Mouse (Mus musculus) activated CD4-positive, CD25-positive, alpha-beta regulatory T cell, adult 4 months (primary cell): Measurements from ENCODE around the gene Cdh12. TPM values are rescaled to one million over a fixed set of nuclear protein-coding genes. Genes with fewer than 3 reads are reported as not detected.
A peak's percentile ranks its signal among the peaks of the same experiment; 100 is the strongest.
"Not testable (repeated sequence)": the region's sequence is repeated elsewhere in the genome, so short reads cannot be mapped to it uniquely, and the experiment has no call there.

Source experiments
- ATAC-seq: one replicate; pipeline ENCODE4 v1.8.0; 2017
- polyA plus RNA-seq, 2 experiments: library from polyadenylated mRNA; unstranded; fragments of 100-300 nt; shearing (Covaris generic); gene quantifications; one replicate each; pipeline ENCODE4 v1.2.1; 2017

Cdh12 gene
- polyA plus RNA-seq, 2 experiments from 2014 or later: 0.13 TPM; not detected in 1

DNA sequence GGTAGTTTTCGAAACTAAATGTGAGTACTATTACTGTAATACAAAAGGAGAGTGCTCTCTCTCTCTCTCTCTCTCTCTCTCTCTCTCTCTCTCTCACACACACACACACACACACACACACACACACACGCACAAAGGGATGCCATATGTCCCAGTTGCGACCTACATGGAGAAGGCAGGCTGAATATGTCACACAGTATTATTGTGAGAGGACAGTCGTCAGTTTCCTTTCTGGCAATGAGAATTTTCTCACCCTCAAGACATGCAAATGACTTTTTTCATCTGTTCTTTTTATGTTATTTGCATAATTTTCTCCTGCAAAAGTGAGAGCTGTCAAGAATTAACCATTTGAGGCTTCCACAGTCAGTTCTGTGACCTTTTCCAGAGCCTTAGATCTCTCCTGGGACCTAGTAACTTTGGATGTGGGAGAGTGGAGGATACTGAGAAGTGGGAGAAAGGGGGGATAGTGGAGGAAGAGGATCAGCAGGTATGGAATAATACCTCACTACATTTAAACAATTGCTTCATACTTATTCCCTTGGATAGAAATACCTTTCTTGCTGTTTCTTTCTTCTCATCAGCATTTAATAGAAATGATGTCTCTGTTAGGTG is 660.9 kb downstream of the Cdh12 start:
- ATAC-seq: no peak

- no peak for ATAC-seq
Observed at GRCm38 (mm10) chr15:21110874-21111603, 662.0 kb downstream of the Cdh12 start.

DNA sequence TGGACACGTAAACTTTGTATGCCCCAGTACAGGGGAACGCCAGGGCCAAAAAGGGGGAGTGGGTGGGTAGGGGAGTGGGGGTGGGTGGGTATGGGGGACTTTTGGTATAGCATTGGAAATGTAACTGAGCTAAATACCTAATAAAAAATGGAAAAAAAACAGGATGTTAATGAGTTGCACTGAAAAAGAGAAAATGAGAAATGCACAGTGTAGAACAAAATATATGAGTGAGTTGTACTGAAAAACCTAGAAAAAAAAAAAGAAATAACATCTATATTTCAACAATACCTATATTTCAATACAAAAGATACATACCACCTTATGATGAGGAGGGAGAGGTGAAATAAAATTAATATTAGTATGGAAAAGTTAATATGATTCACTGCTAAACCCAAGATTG is 665.7 kb downstream of the Cdh12 start:
- ATAC-seq: peak; percentile 66

GRCm38 (mm10) chr15:21130660-21131059 is 681.6 kb downstream of the Cdh12 start:
- ATAC-seq: no peak

DNA sequence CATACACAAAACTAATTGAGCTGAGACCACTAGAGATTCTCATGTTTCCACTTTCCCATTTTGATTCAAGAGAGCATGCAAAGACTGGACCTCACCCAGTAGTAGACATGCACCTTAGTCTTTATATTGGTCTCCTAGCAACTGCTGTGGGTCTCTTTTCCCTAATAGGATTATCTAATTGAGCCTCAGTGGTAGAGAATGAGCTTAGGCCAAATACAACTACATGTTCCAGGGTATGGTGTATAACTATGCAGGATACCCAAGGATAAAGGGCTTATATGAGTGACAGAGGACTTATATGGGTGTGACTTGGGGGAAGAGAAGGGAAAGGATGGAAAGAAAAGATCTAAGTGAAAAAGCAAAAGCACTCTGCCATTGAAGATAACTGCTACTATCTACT is 683.9 kb downstream of the Cdh12 start:
- no peak for ATAC-seq

GRCm38 (mm10) chr15:21146896-21147295 is 697.8 kb downstream of the Cdh12 start:
- no peak for ATAC-seq

DNA sequence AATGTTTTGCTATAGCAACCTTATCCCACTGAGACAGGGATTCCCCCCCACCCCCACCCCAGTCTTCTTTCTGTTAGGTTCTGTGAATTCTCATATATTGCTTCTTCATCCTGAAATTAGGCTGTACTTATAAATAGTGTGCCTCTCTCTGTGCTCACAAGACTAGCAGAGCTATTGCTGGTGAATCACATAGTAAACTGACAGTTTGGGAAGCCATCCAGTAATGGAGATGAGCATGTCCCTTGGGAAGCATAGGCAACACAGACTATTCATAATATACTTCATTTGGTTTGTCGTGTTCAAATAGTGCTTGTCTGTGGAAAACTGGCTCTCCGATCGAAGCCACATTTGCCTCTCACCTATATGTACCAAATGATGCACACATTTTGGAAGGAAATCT is 704.5 kb downstream of the Cdh12 start:
- no peak for ATAC-seq

DNA sequence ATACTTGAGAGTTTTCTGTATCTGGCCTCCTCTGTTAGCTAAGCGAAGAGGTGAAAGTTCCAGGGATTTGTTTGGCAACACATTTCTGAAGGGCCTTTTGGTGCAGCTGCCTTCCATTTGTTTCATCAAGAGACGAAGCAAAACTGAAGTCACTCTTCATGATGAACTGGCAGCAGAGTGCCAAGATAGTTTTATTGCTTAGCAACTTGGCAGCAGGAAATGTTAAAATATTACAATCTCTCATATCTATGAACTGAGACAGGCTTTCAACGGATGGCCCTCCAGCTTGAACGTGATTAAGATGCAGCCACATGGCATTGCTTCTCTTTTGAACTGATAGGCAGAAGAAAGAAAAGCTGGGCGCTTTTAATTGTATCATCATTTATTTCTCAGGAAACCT is 730.7 kb downstream of the Cdh12 start:
- ATAC-seq: no peak

GRCm38 (mm10) chr15:21180191-21180590 is 731.1 kb downstream of the Cdh12 start:
- ATAC-seq: no peak

- no peak for ATAC-seq
Observed at GRCm38 (mm10) chr15:21185799-21186198, 736.7 kb downstream of the Cdh12 start.

DNA sequence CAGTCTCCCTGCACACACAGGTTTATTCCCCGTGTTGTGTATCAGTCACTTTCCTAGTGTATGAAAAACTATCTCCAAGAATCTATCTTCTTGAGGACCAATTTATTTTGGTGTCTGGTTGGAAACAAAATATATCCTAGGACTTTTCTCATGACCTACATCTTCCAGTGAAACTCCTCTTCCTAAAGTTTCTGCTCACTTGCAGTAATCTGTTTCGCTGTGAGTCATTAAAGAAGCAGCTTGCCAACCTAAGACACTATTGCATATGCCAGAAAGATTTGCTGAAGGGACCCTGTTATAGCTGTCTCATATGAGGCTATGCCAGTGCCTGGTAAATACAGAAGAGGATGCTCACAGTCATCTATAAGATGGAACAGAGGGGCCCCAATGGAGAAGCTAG is 761.0 kb downstream of the Cdh12 start:
- not testable (repeated sequence) for ATAC-seq

DNA sequence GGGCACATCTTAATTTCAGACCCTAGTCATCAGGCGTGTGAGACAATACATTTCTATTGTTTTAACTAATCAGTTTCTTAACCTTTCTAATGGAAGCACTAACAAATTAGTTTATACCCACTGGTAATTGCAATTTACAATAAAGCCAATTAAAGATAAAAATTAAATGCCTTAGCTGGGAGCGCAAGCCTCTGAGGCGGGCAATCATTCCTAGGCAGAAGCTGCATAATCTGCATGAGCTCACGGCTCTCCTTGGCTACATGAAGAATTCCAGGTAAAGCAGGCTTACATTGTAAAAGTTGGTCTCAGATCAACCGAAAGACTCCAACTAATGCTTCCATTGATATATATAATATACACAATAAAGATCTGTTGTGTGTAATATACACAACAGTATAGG is 773.9 kb downstream of the Cdh12 start:
- ATAC-seq: no peak

- no peak for ATAC-seq
Observed at GRCm38 (mm10) chr15:21261318-21261717, 812.3 kb downstream of the Cdh12 start.

- ATAC-seq: no peak
Observed at GRCm38 (mm10) chr15:21269856-21270255, 820.8 kb downstream of the Cdh12 start.

DNA sequence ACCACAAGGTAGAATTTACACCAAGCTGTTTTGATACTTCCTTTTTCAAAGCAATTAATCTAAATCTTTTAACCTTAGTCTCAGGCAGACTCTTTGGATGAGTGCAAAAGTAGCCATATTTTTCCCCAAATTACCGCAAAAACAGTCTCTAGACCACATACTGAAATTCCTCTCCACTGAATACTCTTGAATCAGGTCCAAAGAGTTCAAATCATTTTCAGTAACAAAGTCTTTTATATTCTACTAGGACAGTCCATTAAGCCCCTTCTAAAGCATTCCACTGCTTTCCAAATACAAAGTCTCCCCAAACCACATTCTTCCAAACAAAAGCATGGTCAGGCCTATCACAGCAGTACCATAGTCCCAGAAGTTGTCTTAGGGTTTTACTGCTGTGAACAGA is 848.0 kb downstream of the Cdh12 start:
- ATAC-seq: no peak

GRCm38 (mm10) chr15:21315457-21315856 is 866.4 kb downstream of the Cdh12 start:
- no peak for ATAC-seq

- no peak for ATAC-seq
Observed at GRCm38 (mm10) chr15:21343853-21344252, 894.8 kb downstream of the Cdh12 start.

DNA sequence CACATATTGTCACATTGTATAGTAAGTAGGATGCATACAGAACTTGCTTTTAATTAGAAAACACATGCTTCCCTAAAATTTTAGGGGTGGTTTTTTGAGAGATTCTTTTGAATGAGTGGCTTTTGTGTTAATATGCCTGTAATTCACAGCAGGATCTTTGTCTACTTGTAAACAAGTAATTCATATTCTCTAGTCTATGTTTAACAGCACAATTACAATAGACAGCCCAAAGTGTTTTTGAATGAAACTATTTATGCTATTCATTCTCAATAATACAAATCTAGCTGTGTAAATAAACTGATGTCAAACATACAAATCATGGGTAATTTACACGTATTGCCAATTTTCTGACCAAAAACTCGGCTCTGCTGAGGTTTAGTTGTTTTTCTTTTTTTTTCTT is 895.3 kb downstream of the Cdh12 start:
- no peak for ATAC-seq

DNA sequence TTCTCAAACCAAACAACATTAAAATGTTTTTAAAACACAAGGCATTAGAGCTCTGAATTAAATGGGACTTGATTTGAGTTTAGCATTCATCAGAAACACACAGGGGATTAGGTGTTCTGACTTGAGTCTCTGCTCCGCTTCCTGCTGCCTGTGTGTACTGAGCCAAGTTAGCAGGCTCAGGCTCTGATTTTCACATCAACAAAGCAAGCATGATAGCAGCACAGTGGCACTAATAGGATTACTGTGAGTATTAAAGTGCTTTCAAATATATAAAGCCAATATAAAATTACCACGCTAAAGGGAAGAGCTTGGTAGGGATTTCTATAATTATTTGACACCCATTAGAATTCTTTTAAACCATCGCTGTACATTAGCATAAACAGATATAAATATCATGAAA is 895.7 kb downstream of the Cdh12 start:
- ATAC-seq: no peak

DNA sequence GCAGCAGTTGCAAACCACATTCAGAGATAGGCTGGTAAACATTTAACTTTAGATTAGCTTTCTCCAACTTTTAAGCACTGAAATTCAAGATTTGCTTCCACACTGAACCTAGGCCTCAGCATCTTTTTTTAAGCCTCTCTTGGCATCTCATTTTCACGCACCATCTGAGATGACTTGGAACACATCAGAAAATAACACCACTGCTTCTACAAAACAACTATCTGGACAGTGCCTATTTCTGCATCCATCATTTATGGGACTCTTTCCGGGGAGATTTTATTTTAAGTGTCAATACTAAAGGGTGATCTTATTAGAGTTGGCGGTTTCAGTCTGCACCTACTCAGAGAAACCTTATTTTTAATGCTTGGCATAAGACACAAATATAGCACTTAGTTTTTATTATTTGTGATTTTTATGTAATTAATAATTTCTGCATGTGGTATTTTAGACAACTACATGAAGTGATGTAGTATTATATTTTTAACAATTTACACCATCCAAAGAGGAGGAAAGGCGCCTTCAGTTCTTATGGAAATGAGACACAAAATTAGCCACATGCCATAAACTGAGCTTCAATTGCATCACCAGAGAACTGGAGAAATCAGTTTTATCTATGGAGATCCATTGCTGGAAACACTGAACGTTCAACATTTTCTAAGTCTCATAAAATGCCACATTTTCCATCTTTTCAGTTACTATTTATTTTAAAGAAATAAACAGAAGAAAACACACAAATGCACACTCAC is 906.5 kb downstream of the Cdh12 start:
- no peak for ATAC-seq

GRCm38 (mm10) chr15:21366366-21366765 is 917.3 kb downstream of the Cdh12 start:
- ATAC-seq: no peak

GRCm38 (mm10) chr15:21375460-21375859 is 926.4 kb downstream of the Cdh12 start:
- no peak for ATAC-seq

DNA sequence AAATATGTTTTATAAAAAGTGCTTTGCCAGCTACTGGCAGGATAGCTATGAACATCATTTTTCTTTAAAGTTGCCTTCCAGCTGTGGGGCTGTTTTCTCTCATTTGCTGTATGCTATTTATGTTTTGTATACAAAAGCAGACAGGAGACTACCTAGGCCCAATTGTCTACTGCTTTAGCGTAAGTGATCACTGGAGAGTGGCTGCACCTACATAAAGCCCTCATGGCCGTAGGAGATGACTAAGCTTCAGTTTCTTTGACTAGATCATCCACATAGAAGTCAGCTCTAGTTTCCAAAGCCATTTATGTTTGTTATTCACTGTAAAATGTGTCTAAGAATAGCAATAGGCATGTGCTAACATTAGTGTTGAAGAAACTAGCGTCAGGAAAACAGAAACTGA is 926.8 kb downstream of the Cdh12 start:
- ATAC-seq: no peak

DNA sequence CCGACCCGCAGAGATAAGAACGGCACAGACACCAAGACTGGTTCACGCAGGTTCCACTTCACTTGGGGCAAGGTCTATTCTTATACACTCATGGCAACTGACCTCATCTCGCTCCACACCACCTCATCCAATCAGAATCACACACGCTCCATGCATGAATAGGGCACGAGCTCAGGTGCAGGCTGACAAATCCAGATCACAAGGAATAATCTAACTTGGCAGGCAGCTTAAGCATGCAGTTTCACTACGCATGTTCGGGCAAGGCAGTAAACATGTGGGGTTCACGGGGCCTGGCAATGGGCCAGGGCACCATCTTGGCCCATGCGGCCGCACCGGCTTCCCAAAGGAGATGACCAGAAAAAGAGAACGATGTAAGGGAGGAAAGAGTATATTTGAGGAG is 942.4 kb downstream of the Cdh12 start:
- not testable (repeated sequence) for ATAC-seq
